Mouse (Mus musculus) ES-E14 (cell line): ENCODE data around the gene 1600002K03Rik. TPM values are rescaled to one million over a fixed set of nuclear protein-coding genes. Genes with fewer than 3 reads are reported as not detected.

Experiments
- DNase-seq: peaks from one replicate; pipeline ENCODE4 v3.0.0-alpha.2; 2013; ENCODE audit warnings: low read depth, low spot score
- H3K27ac ChIP-seq: 2 replicates; pipeline ENCODE4 v1.5.1; 2012; ENCODE audit warnings: low read depth, mild to moderate bottlenecking, low read length, moderate library complexity, mixed read lengths; ENCODE audit not compliant: poor library complexity, insufficient read depth, severe bottlenecking
- H3K36me3 ChIP-seq: 2 replicates; pipeline ENCODE4 v1.6.1; 2012; ENCODE audit warnings: mild to moderate bottlenecking, low read length, moderate library complexity, mixed read lengths; ENCODE audit not compliant: control insufficient read depth, poor library complexity, insufficient read depth, severe bottlenecking
- H3K4me1 ChIP-seq, 2 experiments: fragments of 150-350 bp in 1 of 2; sonication (generic) in 1 of 2; 2 replicates each; pipeline ENCODE4 v1.6.1; 2012; ENCODE audit warnings: low read length in 2 of 2, mild to moderate bottlenecking in 1 of 2, mixed read lengths in 1 of 2; ENCODE audit not compliant: control insufficient read depth in 2 of 2, insufficient read depth in 2 of 2, poor library complexity in 1 of 2
- H3K4me3 ChIP-seq, 2 experiments: fragments of 150-350 bp in 1 of 2; sonication (generic) in 1 of 2; 2 replicates each; pipeline ENCODE4 v1.5.1; 2012; ENCODE audit warnings: low read length in 2 of 2, low read depth in 1 of 2, mild to moderate bottlenecking in 1 of 2, mixed read lengths in 1 of 2; ENCODE audit not compliant: insufficient read depth in 1 of 2, poor library complexity in 1 of 2, severe bottlenecking in 1 of 2
- H3K9ac ChIP-seq: 2 replicates; pipeline ENCODE4 v1.6.1; 2012; ENCODE audit warnings: low read depth, mild to moderate bottlenecking, low read length, mixed read lengths; ENCODE audit not compliant: poor library complexity, insufficient read depth, severe bottlenecking
- H3K9me3 ChIP-seq: fragments of 150-350 bp; sonication (generic); 2 replicates; pipeline ENCODE4 v1.6.1; 2012; ENCODE audit warnings: low read depth, mild to moderate bottlenecking, low read length; ENCODE audit not compliant: control insufficient read depth, insufficient read depth
- CHD2 ChIP-seq: IDR thresholded peaks from 2 replicates; pipeline ENCODE4 v1.6.1; 2014; ENCODE audit warnings: mild to moderate bottlenecking, low read depth, low read length, inconsistent platforms
- HCFC1 ChIP-seq: IDR thresholded peaks from 2 replicates; pipeline ENCODE4 v1.6.1; 2012; ENCODE audit warnings: low read length, inconsistent platforms, borderline replicate concordance; ENCODE audit not compliant: insufficient read depth
- MAFK ChIP-seq: IDR thresholded peaks from 2 replicates; pipeline ENCODE4 v1.6.1; 2014; ENCODE audit warnings: mild to moderate bottlenecking, low read depth, low read length, inconsistent platforms; ENCODE audit not compliant: insufficient read depth
- ZC3H11A ChIP-seq: IDR thresholded peaks from 2 replicates; pipeline ENCODE4 v1.6.1; 2012; ENCODE audit warnings: low read depth, mild to moderate bottlenecking, inconsistent platforms, low read length, borderline replicate concordance
- ZNF384 ChIP-seq: IDR thresholded peaks from 2 replicates; pipeline ENCODE4 v1.6.1; 2012; ENCODE audit warnings: low read depth, low read length, inconsistent platforms
- in situ Hi-C, 2 experiments: fragments of 600-800 bp; cut with MboI; formaldehyde crosslinking; loops; one replicate each; pipeline ENCODE4 v1.15.1; 2025; ENCODE audit warnings: low sequenced_read_pairs in 2 of 2, inconsistent platforms in 1 of 2; ENCODE audit not compliant: unreplicated experiment in 2 of 2
- total RNA-seq: library from RNA; depleted of rRNA; stranded (reverse); fragments of 300-350 nt; gene quantifications from 2 replicates; pipeline ENCODE4 v1.2.3, GENCODE M21; 2012

1600002K03Rik gene
- total RNA-seq, 1 experiment: 25.4 TPM

DNA sequence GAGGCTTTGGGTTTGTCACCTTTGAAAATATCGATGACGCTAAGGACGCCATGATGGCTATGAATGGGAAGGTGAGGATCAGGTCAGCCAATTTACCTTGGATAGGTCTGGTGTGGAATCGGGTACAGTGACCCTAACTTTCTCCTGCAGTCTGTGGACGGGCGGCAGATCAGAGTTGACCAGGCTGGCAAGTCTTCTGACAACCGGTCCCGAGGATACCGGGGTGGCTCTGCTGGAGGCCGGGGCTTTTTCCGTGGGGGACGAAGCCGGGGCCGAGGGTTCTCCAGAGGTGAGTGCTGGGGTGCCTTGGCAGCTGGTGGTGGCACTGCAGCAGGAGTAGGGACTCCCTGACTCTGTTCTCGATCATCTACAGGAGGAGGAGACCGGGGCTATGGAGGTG lies 2.7 kb upstream of the 1600002K03Rik start:
- H3K9ac ChIP-seq: no peak overlapping the region
- no peak overlapping the region for H3K4me3 ChIP-seq

DNA sequence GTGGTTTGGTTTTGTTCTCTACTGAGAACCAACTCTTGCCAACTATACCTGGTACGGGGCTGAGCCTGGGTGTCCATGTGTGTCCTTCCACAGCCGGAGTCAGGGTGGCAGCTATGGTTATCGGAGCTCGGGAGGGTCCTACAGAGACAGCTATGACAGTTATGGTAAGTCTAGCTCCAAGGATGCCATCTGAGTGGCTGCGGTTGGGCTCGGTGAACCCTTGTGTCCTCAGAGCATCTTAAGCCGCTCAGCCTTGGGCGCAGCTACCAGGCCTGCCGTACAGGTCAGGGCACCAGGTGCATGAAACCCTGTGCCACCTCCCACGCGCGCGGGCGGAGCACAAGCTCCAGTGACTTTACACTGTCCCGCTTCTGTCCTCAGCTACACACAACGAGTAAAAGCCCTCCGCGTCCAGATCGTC lies 2.1 kb upstream of the 1600002K03Rik start:
- peaks cover 24% of the 10 kb centered on the region for H3K36me3 ChIP-seq
- no peaks in the 10 kb centered on the region for H3K9me3 ChIP-seq
- H3K9ac ChIP-seq: 0 out of 2 replicates have a peak overlapping the region, but pooled peaks have one; percentile 15
- in situ Hi-C loops: loop anchor here (10.0 kb wide), 2 partner anchors 74 to 204 kb away; partner anchors contain the start of gene Ndufs7 (in 1 of the 2)
- H3K4me3 ChIP-seq: no peak overlapping the region
- H3K4me1 ChIP-seq: peaks cover 6 to 17% of the 10 kb centered on the region in 2 experiments; a peak in 3 of 4 replicates
- H3K27ac ChIP-seq: no peak overlapping the region
- TF ChIP-seq CHD2: no peak
- no peak for TF ChIP-seq MAFK
- TF ChIP-seq ZC3H11A: no peak
- TF ChIP-seq ZNF384: no peak
- TF ChIP-seq HCFC1: no peak
- DNase-seq: no peak

More for the DNA sequence above, 2.7 kb upstream of the 1600002K03Rik start:
- in situ Hi-C loops: loop anchor here (10.0 kb wide), 2 partner anchors 75 to 205 kb away; partner anchors contain the start of gene Ndufs7 (in 1 of the 2)
- no peak overlapping the region for H3K27ac ChIP-seq
- H3K4me1 ChIP-seq: peaks cover 9 to 21% of the 10 kb centered on the region in 2 experiments; a peak in 3 of 4 replicates
- H3K9me3 ChIP-seq: no peaks in the 10 kb centered on the region
- H3K36me3 ChIP-seq: peaks cover 24% of the 10 kb centered on the region
- TF ChIP-seq MAFK (no peak), HCFC1 (no peak), ZNF384 (no peak), ZC3H11A (no peak), CHD2 (no peak)
- DNase-seq: no peak

DNA sequence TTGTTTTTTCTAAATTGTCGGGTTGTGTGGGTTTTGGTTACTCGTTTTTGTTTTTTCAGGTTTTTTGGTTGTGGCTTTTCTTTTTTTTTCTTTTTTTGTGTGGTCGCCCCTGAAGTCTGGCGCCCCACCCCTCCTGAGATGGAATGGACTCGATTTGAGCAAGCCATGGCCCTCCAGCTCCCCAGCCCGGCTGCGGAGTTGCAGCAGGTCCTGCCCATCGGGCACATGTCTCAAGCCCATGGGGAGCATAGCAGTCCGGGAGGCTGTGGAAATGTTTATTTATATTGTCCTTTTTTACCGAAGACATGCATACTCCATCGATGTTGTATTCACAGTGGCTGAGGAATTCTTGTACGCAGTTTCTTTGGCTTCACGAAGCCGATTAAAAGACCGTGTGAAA lies 1.5 kb upstream of the 1600002K03Rik start:
- in situ Hi-C loops: loop anchor here (10.0 kb wide), 2 partner anchors 74 to 204 kb away; partner anchors contain the start of gene Ndufs7 (in 1 of the 2)
- no peak for TF ChIP-seq ZNF384
- TF ChIP-seq MAFK: no peak
- TF ChIP-seq HCFC1: no peak
- no peak for TF ChIP-seq ZC3H11A
- TF ChIP-seq CHD2: no peak
- Histone ChIP-seq H3K4me3 (peak overlapping the region; percentile 15 to 80), H3K9me3 (no peaks in the 10 kb centered on the region), H3K36me3 (peaks cover 24% of the 10 kb centered on the region), H3K4me1 (peaks cover 6 to 13% of the 10 kb centered on the region in 2 experiments; a peak in 3 of 4 replicates), H3K9ac (peak overlapping the region; percentile 87; the same call in 1 of the 2 replicates), H3K27ac (no peak overlapping the region)
- DNase-seq: no peak

DNA sequence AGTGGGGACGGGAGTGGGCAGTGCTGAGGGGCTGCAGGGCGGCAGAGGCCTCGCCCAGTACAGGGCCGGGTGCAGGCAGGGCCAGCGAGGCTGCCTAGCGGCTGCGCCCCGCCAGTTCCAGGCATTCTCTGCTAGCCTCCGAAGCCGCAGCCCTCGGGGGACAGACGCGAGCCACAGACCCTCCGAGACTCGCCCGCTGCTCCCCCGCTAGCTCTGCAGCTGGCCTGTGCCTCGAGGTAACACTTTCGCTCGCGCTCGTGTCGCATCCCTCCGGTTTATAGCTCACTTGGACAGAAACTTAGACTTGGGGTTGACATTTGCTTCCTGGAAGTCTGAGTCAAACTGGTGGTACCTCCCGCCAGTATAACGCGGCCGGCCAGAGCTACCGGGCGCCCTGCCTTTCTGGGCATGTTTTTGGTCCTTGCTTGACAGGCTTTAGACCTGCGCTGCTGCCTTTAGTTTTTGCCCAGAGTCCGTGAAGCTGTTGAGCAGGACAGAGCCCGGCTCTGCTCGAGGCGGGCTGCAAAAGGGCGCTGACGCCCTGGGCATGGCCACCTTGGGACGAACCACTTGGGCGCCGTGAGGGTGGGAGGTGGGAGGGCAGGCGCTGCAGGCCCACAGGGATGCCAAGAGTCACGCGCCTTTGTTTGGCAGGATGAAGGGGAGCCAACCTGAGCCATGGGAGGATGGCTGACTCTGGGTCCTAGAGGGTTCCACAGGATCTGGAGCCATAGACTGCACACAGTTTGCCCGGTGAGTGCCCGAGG lies 801 bp upstream of the 1600002K03Rik start:
- in situ Hi-C loops: loop anchor here (10.0 kb wide), 2 partner anchors 73 to 203 kb away; partner anchors contain the start of gene Ndufs7 (in 1 of the 2)
- H3K4me1 ChIP-seq: peaks cover 5 to 11% of the 10 kb centered on the region in 2 experiments; a peak in 3 of 4 replicates
- H3K9me3 ChIP-seq: no peaks in the 10 kb centered on the region
- H3K4me3 ChIP-seq: peak overlapping the region; percentile 80 to 81
- H3K36me3 ChIP-seq: peaks cover 24% of the 10 kb centered on the region
- no peak for TF ChIP-seq HCFC1
- no peak for TF ChIP-seq CHD2
- no peak for TF ChIP-seq ZNF384
- TF ChIP-seq ZC3H11A: no peak
- TF ChIP-seq MAFK: no peak
- peak overlapping the region; percentile 96 for H3K27ac ChIP-seq
- DNase-seq: no peak
- peak overlapping the region; percentile 87 for H3K9ac ChIP-seq
